Mouse (Mus musculus) R1 (cell line): ENCODE measurements around the gene Hapln2.

Experiments
- DNase-seq: peaks from one replicate; pipeline ENCODE4 v3.0.0-alpha.2; 2018; ENCODE audit warnings: low read depth, low spot score

Hapln2 gene

DNA sequence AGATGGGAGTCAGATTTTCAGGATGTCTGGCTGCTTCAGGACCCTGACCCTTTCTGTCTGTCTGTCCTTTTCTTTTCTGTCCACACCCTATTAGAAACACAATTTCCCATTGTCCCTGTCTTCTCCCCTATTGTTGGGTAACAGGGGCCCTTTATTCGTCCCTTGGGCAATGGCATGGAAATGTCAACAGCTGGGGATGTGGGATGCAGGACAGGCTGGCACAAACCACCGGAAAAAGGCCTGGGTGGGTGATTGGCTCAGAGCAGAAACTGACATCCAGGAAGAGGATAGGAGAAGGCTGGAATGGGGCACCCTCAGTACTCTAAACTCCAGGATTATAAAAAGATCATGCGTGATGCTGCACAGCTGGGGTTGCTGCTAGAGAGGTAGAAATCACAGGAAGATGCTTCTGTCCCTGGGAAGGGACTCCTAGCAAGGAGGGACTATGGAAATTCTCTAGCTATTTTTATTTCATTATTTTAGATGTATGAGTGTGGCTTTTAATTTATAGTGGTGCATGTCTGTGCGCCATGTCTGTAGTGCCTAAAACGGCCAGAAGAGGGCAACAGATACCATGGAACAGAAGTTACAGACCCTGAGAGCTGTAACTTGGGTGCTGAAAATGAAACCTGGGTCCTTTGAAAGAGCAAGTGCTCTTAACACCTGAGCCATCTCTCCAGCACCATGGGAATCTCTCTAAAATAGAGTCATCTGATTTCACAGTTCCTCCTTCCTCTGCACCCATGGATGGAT lies at the start of gene Hapln2:
TSS of gene Hapln2 (minus strand) at position 150 of the 753 bp plus-strand sequence.
- peak; percentile 70 for DNase-seq

DNA sequence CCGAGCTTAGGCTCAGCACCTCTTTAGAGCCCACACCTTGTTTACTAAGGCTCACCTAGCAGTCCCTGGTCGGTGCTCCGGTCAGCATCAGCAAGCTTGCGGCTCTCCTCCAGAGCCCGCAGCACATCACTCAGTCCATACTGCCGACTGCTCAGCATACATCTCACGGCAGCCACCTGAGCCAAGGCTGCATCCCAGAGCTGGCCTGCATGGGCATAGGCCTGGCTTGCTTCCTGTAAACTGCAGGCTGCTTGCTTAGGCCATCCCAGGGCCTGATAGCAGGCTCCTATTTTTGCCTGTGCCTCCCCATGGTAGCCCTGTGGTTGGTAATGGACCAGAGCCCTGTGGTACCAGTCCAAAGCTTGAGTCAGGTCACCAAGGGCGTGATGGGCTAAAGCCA lies 47.4 kb upstream of the Hapln2 start:
- DNase-seq = no peak

DNA sequence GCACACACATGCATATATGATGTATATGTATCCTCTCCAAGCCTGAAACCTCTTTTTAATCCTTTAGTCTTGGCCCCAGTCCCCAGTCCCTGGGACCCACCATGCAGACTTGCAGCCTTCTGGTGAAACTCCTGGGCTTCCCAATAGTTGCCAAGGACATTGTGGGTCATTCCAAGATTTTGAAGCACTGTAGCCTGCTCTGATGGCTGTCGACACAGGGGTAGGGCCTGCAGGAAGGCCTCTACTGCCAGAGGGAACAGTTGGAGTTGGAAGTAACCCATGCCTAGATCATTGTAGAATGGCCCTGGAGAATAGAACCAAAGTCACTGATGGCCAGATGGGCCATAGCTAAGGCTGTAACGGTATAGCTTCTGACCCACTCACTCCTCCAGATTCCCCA lies 47.0 kb upstream of the Hapln2 start:
- no peak for DNase-seq

DNA sequence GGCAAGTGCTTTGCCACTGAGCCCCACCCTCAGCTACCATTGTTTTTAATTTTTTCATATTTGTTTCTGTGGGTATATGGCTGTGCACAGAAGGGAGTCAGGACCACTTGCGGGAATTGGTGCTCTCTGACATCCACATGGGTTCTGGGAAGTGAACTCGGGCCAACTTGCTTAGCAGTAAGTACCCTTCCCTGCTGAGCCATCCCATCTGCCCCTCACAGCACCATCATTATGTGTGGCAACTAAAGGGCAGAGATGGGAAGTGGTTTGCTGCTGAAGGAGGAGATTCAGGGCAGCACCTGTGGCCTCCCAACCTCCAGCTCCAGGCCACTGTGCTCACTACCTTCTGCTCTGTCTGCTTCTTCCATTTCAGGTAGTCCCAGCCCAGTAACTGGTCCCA lies 46.2 kb upstream of the Hapln2 start:
- no peak for DNase-seq

DNA sequence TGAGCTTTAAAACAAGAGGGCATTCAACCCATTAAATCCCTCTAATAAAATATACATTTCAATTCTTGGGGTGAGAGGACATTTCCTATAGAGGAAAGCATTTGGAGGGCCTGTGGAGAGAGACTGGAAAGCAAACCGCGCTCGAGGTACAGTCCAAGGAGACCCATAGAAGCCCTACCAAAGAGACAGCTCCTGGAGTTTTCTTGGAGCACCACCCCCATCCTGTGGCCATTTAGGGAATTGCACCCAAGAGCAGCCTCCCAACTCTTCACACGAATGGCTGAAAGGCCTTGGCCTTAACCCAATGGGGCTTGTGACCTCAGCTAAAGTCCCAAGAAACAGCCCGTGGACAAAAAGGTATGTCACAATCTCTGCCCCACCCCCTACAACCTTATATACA lies 44.4 kb upstream of the Hapln2 start:
- DNase-seq = peak; percentile 83

DNA sequence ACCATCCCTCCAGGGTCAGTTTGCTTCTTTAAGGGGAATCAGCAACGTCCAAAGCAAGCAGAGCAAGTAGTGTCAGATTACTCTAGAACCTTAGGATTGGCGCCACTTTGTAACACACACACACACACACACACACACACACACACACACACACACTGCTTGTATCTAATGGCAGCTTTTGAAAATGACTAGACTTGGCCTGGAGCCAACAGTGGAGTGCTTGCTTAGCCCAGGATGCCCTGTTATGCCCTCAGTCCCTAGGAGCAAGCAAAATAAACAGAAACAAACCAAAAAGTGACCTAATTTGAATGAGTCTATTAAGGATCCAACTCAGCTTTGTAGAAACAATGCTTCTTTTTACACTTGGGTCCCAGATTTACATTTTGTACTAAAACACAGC lies 41.0 kb upstream of the Hapln2 start:
- DNase-seq = no peak

DNA sequence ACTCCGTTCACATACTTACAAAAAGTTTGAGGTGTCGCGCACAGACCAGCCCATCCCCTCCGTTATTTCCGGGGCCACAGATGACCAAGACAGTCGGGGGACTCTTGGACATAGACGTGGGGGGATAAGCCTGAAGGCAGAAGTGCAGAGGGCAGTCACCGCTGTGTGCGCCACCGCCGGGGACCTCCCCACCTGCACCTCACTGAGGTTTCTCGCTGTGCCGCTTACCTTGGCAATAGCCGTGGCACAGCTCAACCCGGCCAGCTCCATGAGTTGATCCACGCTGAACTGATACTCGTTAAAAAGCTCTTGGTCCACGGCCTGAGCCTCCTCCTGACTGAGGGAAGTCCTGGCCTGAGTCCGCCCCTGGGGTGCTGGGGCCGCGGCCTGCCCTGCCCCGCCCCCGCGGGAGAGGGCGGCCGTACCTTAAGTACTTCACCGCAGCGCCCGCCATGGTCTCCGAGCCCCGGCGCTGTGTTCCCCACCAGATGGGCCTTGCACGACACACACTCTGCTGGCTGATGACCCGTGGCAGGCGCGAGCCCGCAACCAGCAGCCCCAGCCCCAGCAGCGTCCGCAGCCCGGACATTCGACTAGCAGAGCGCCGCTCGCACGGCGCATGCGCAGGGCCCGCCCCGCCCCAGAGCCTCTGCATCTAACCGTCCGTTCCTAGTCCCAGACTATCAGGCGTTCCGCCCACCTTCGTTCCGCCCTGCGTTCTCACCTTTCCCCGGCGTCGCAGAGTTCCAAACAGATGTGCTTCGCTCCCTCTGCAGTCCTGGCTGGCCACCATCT lies 30.7 kb upstream of the Hapln2 start, which contains the start of gene Naxe:
TSS of gene Naxe (minus strand) at position 594 of the 795 bp plus-strand sequence.
- DNase-seq = peak; percentile 96

DNA sequence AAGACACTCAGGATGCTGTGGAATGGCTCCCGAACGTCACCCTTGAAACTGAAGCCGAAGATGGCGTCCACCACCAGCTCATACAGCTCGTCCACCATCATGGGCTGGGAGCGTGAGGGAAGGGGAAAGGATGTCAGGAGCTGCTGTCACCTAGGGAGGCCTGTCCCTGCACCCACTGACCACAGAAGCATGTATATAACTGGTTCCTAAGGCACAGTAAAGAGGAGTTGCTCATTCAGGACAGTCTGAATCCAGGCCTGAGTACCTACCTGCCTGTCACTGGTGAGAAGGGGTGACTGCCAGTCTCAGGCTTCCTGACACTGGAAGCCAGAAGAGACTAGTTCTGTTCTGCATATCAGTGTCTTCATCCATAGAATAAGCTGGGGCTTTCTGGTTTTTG lies 29.6 kb upstream of the Hapln2 start:
- no peak for DNase-seq

DNA sequence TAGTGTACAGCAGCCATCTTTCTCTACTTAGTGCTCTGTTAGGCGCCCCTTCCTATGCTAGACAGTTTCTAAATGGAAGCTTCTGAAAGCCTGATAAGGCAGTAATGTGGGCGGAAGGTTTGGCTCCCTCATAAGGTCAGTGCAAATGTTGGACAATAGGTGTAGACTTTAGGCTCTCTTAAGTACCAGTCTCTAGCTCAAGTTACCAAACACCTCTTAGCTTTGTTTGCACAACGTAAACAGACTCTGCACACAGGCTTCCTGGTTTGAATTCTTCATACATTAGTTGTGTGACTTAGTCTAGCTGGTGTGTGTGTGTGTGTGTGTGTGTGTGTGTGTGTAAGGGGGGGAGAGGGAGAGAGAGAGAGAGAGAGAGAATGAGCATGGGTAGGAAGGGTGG lies 22.1 kb upstream of the Hapln2 start:
- no peak for DNase-seq

DNA sequence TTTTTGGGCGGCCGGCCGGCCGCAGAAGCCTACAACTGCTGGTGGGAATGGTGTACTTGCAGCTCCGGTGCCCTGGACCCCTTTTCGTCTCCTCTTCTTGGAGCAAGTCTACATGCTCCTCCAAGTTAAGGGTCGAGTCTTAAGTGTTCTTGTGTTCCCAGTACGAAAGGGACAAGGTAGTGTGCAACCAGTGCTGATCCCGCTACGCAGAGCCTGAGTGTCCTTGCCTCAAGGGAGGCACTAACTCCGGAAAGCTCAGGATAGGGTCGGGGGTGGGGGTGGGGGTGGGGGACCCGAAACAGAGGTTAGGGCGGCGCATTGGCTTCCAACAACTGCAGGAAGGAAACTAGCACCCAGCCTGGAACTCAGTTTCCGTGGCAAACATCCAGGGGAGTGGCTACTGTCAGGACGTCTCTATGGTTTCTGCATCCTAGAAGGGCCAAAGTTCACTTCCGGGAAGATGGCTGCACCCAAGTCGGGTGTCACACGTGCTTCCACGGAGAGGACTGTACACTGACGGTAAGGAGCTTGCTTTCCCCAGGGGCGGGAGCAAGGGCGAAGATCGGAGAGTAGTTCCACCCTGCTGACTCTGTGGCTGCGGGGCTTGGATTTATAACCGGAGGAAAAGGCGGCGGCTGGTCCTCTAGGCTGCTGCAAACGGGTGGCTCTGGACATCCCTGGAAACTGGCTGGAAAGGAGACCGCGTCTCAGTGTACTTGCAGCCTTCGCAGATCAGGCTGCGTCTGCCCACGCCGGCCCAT lies 15.5 kb upstream of the Hapln2 start, which contains the start of gene Gpatch4:
TSS of gene Gpatch4 (plus strand) at position 448 of the 761 bp plus-strand sequence.
- peak; percentile 98 for DNase-seq

DNA sequence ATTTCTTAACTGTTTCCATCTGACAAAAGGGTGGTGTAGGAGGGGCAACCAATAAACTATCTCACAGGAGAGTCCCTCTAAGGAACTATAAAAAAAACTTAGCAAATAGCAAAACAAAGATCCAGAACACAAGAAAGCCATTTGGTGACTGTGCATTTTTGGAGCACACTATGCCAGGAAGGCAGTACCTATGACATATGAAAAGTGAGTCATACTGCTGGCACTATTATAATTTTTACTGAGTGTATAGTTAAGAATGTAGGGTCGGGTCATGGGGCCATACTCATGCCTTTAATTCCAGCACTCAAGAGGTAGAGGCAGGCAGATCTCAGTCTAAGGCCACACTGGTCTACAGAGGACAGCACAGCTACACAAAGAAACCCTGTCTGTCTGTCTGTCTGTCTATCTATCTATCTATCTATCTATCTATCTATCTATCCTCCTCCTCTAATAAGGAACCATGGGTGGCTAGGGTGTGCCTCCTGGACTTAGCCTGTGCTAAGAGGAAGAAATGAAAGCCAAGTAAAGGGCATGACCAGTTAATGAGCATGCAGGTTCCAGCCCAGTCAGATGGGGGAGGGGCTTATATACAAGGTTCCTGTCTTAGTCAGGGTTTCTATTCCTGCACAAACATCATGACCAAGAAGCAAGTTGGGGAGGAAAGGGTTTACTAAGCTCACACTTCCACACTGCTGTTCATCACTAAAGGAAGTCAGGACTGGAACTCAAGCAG lies 8.3 kb upstream of the Hapln2 start:
- no peak for DNase-seq

DNA sequence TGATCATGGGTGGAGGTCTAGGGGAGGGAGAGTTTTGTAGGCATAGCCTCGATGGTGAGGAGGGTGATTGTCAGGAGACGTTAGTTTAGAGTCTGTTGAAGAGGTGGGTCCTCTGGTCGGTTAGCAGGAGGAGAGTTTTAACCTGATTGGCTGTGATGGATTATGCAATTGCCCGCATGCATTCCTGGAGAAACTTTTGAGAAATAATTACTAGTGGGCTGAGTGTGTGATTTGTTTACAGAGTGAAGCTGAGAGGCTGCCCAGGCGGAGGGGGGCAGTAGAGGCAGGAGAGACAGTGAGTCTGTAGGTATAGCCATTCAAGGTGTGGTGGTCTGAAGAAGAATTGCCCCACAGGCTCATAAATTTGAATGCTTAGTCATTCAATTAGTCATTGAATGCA lies 6.1 kb upstream of the Hapln2 start:
- no peak for DNase-seq

DNA sequence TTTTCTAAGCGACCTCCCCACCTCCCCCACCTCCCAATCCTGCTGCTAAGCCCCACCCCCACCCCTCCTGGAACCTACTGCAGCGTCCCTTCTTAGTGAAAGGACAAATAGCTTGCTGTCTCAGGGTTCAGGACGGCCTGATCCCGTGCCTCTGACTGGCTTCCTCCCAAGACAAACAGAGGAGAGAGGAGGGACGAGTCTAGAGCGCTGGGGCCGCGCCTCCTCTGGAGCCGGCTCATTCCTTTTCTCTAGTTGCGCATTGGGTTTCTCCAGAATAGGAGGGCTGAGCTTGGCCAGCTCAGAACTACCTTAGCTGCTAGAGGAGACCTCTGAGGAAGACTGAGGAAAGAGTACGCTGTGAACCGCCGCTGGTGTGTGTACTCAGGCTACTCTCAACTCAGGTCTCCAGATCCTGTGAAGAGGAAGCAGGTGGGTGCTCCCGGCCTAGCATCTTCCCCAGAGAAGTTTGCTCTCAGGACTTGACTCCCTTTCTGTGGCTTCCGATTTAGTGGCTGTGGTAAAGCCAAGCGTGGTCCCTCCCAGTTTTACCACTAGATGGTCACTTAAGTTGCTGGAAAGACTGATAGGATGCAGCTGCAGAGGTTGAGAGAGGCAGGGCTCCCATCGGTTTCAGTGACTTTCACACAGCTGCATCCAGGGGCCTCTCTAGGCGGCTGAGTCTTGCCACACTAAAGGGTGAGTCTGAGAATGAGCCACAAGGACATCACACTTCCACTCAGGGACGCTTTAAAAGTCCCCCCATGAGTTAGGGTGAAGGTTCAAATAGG lies 3.4 kb upstream of the Hapln2 start:
- peak; percentile 75 for DNase-seq

DNA sequence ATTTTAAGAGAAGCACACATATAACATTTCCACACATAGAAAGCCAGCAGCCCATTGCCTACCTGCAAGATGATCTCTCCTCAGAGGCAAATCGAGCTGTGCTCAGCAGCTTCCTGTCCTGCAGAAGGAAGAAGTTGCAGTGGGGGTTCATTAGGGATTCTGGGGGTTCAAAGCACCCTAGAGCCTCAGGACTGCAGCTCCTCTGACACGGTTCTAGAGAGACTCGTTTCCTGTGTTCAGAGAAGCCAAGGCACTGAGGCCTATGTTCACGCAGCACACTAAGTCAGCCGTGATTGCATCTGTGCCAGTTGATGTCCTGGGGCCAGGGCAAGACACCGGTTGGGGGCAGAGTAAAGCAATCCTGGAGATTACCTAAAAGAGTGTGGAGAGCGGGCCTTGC lies 560 bp downstream of the Hapln2 start:
- DNase-seq = no peak

DNA sequence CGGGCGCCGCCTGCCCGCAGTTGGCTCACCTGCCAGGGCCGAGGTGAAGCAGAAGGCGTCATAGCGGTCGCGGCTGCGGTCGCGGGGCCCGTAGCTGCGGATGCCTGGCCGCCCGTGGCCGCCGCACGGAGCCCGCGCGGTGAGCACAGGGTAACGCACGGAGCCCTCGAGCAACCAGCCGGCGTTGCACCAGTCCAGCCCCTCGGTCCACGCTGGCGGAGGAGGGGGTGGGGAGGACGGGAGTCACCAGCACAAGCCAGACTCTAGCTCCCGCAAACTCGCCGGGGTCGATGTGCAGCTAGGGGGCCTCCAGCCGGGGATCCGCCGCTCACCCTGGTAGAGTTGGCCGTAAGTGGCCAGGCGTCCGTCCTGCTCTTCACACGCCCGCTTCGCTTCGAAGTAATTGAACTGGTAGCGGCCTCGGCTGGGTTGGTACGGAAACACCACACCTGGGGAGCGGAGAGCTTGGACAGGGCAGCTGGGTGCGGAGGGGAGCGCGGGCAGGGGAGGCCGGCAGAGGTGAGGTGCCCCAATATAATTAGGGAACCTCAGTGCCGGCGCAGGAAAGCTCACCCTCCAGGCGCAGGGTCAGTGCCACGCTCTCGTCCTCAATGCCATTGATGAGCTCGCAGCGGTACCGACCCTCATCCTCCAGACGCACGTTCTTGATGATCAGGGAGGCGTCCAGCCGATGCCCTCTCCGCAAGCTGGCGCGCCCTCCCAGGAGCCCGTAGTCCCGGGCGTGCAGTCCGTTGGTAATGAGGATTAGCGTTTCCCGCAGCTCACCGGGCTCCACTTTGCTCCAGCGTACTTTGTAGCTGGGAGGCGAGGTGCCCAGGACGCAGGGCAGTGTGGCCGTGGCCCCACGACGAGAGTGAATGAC lies 4.0 kb downstream of the Hapln2 start:
- DNase-seq = no peak

DNA sequence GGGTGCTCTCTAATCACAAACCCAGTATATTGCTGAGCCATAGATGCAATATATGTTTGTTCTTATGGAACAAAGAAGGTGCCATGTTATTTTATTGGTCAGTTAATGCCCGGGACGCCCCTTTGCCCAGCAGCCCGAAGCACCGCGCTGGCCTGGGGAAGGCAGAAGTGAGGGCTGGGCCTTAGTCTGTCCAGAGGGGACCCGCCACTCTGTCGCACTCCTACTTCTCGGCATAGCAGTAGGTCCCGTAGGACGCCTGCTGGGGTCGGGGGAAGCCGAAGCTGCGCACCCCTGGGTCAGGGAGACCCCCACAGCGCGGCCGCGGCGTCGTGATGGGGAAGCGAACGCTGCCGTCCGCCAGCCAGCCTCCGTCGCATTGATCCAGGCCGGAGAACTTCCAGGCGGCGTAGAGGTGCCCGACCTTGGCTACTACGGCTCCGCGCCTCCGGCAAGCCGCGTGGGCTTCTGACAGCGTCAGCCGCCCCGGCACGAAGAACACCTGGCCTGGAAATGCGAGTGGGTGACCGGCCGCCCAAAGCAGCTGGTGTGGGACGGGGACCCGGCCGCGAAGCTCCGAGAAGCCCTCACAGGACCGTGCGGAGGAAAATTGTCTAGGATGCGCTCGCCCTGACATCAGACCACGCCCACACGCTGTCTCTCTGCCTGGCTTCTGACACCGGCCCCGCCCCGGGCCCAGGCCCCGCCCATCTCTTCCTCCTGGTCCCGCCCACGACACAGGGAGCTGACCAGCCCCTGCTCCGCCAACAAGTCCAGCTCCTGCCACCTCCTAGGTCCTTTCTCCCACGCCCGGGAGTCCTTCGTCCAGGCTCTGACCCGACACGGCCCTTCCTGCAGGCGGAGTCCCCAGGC lies 4.8 kb downstream of the Hapln2 start:
- DNase-seq = peak; percentile 95

DNA sequence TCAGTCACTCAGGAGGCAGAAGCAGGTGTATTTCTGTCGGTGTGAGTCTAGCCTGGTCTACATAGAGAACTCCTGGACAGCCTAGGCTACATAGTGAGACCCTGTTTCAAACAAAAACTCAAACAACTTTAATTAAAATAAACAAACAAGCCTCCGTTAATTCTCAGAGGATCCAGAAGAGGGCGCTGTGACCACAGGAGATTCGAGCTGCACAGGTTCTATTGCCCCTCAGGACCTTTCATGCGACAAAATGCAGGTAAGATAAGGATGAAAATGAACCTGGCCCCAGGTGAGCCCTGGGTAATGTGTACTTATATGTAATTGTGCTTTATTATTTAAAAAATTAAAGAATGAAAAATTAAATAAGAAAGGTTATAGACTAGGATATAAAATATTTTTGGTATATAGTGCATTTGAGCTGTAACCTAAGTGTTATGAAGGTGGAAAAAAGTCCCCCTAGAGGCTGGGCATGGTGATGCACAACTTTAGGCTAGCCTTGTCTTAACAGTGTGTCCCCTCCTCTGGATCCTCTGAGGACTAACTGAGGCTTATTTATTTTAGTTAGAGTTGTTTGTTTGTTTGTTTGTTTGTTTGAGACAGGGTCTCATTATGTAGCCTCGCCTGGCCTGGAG lies 16.6 kb downstream of the Hapln2 start:
- peak; percentile 83 for DNase-seq
